Mouse (Mus musculus) MEL (cell line): ENCODE results near the gene Bnipl. TPM values are rescaled to one million over a fixed set of nuclear protein-coding genes. Genes with fewer than 3 reads are reported as not detected.

Experiments
- DNase-seq: peaks from one replicate; pipeline ENCODE4 v3.0.0; 2011; ENCODE audit warnings: low read depth, low spot score
- H3K27ac ChIP-seq: 2 replicates; pipeline ENCODE4 v1.5.1; 2012; ENCODE audit warnings: low read depth, mild to moderate bottlenecking, control low read depth, low read length, moderate library complexity; ENCODE audit not compliant: control insufficient read depth
- H3K27me3 ChIP-seq, 2 experiments: fragments of 150-350 bp in 1 of 2; sonication (generic) in 1 of 2; 2 replicates each; pipeline ENCODE4 v1.6.1; 2012; ENCODE audit warnings: low read length in 2 of 2, mild to moderate bottlenecking in 2 of 2, improper control_type of control experiment in 1 of 2, moderate library complexity in 1 of 2; ENCODE audit not compliant: insufficient read depth in 2 of 2, control insufficient read depth in 1 of 2
- H3K36me3 ChIP-seq, 2 experiments: 2 replicates each; pipeline ENCODE4 v1.6.1; 2012 to 2014; ENCODE audit warnings: low read length in 2 of 2, improper control_type of control experiment in 1 of 2, inconsistent platforms in 1 of 2, mild to moderate bottlenecking in 1 of 2; ENCODE audit not compliant: insufficient read depth in 2 of 2, control insufficient read depth in 1 of 2
- H3K4me1 ChIP-seq, 2 experiments: fragments of 150-350 bp in 1 of 2; sonication (generic) in 1 of 2; 2 replicates each; pipeline ENCODE4 v1.6.1; 2012; ENCODE audit warnings: low read length in 2 of 2, improper control_type of control experiment in 1 of 2, mild to moderate bottlenecking in 1 of 2; ENCODE audit not compliant: insufficient read depth in 2 of 2, control insufficient read depth in 1 of 2
- H3K4me3 ChIP-seq, 2 experiments: fragments of 150-350 bp in 1 of 2; sonication (generic) in 1 of 2; 2 replicates each; pipeline ENCODE4 v1.5.1; 2012; ENCODE audit warnings: low read depth in 2 of 2, low read length in 2 of 2, mild to moderate bottlenecking in 2 of 2, moderate library complexity in 2 of 2, control low read depth in 1 of 2, improper control_type of control experiment in 1 of 2; ENCODE audit not compliant: control insufficient read depth in 1 of 2, insufficient read depth in 1 of 2
- H3K79me2 ChIP-seq: 2 replicates; pipeline ENCODE4 v1.6.1; 2012; ENCODE audit warnings: mild to moderate bottlenecking, low read length, moderate library complexity; ENCODE audit not compliant: control insufficient read depth, poor library complexity, insufficient read depth
- H3K9ac ChIP-seq: 2 replicates; pipeline ENCODE4 v1.6.1; 2012; ENCODE audit warnings: low read depth, mild to moderate bottlenecking, control low read depth, low read length, moderate library complexity; ENCODE audit not compliant: control insufficient read depth, poor library complexity, severe bottlenecking
- H3K9me3 ChIP-seq: fragments of 150-350 bp; sonication (generic); replicated peaks from 2 replicates; pipeline ENCODE4 v1.6.1; 2012; ENCODE audit warnings: mild to moderate bottlenecking, low read length, improper control_type of control experiment, moderate library complexity; ENCODE audit not compliant: insufficient read depth
- CTCF ChIP-seq, 3 experiments: IDR thresholded peaks in 2 of 3; conservative IDR thresholded peaks in 1 of 3; 2 replicates each; pipeline ENCODE4 v1.5.1; 2011 to 2012; ENCODE audit warnings: low read length in 3 of 3, low read depth in 2 of 3, mild to moderate bottlenecking in 2 of 3, improper control_type of control experiment in 1 of 3, inconsistent platforms in 1 of 3, mixed read lengths in 1 of 3, moderate library complexity in 1 of 3; ENCODE audit not compliant: control insufficient read depth in 1 of 3, insufficient read depth in 1 of 3, poor library complexity in 1 of 3, severe bottlenecking in 1 of 3
- MEF2A ChIP-seq: IDR thresholded peaks from 2 replicates; pipeline ENCODE4 v1.6.1; 2014; ENCODE audit warnings: low read depth, mild to moderate bottlenecking, inconsistent platforms, low read length, improper control_type of control experiment; ENCODE audit not compliant: poor library complexity, insufficient replicate concordance, severe bottlenecking; ENCODE audit errors: extremely low read depth
- POLR2A ChIP-seq, 2 experiments: IDR thresholded peaks; 2 replicates each; pipeline ENCODE4 v1.6.1; 2011 to 2012; ENCODE audit warnings: low read length in 2 of 2, mild to moderate bottlenecking in 2 of 2, control low read depth in 1 of 2, improper control_type of control experiment in 1 of 2, low read depth in 1 of 2, moderate library complexity in 1 of 2; ENCODE audit not compliant: control insufficient read depth in 1 of 2, insufficient read depth in 1 of 2, poor library complexity in 1 of 2
- POLR2AphosphoS2 ChIP-seq: IDR thresholded peaks from 2 replicates; pipeline ENCODE4 v1.6.1; 2011; ENCODE audit warnings: low read length, improper control_type of control experiment
- POLR2AphosphoS5 ChIP-seq: IDR thresholded peaks from 2 replicates; pipeline ENCODE4 v1.6.1; 2012; ENCODE audit warnings: low read depth, borderline replicate concordance, mild to moderate bottlenecking, inconsistent platforms, low read length, moderate library complexity, mixed read lengths
- SIN3A ChIP-seq: IDR thresholded peaks from 2 replicates; pipeline ENCODE4 v1.6.1; 2012; ENCODE audit warnings: low read length, improper control_type of control experiment, inconsistent platforms
- TAL1 ChIP-seq: IDR thresholded peaks from 2 replicates; pipeline ENCODE4 v1.6.1; 2012; ENCODE audit warnings: mild to moderate bottlenecking, inconsistent platforms, low read length, moderate library complexity, mixed read lengths
- TBP ChIP-seq: IDR thresholded peaks from 2 replicates; pipeline ENCODE4 v1.8.0; 2011; ENCODE audit warnings: low read depth, low read length, improper control_type of control experiment
- TCF12 ChIP-seq: IDR thresholded peaks from 2 replicates; pipeline ENCODE4 v1.6.1; 2014; ENCODE audit warnings: low read depth, mild to moderate bottlenecking, inconsistent platforms, low read length, improper control_type of control experiment, moderate library complexity
- UBTF ChIP-seq: IDR thresholded peaks from 2 replicates; pipeline ENCODE4 v1.6.1; 2012; ENCODE audit warnings: low read depth, mild to moderate bottlenecking, inconsistent platforms, low read length, improper control_type of control experiment, moderate library complexity, borderline replicate concordance; ENCODE audit not compliant: insufficient read depth
- ZC3H11A ChIP-seq: IDR thresholded peaks from 2 replicates; pipeline ENCODE4 v1.6.1; 2012; ENCODE audit warnings: low read depth, mild to moderate bottlenecking, inconsistent platforms, low read length, improper control_type of control experiment
- ZNF384 ChIP-seq: IDR thresholded peaks from 2 replicates; pipeline ENCODE4 v1.6.1; 2012; ENCODE audit warnings: low read depth, mild to moderate bottlenecking, inconsistent platforms, low read length, improper control_type of control experiment
- polyA plus RNA-seq, 2 experiments: library from polyadenylated mRNA; stranded (reverse) in 1 of 2; unstranded in 1 of 2; fragments of >175 nt in 1 of 2; fragments of >200 nt in 1 of 2; gene quantifications; 2 replicates each; pipeline versions ENCODE4 v1.2.1 to v1.2.4; 2012; ENCODE audit warnings: low replicate concordance in 2 of 2, low read depth in 1 of 2; ENCODE audit not compliant: insufficient read length in 2 of 2, insufficient read depth in 1 of 2, missing spikeins in 1 of 2
- total RNA-seq: library from RNA; depleted of rRNA; stranded (reverse); fragments of 300-350 nt; gene quantifications from 2 replicates; pipeline ENCODE4 v1.2.3, GENCODE M21; 2012

Gene Bnipl
- total and polyA plus RNA-seq, 3 experiments, result 0.19 to 0.43 TPM; not detected in 1

DNA sequence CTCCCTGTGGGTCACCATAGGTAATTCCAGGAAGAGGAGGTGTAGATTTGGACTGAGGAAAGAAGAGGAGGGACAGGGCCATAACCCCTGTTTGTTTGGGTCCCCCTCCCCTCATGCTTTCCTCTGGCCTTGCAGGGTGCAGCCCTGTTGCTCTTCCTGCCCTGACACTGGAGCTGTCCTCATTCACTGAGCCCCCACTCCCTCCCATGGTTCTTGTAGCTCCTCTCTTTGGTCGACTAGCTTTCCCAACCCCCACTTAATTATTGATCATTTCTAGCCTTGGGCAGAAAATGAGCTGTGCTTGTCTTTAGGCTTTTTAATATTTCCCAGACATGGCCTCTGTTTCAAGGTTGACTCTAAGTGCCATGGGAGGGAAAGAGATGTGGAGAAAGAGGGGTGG is 33.1 kb upstream of the Bnipl start:
- no peaks in the 10 kb centered on the region for H3K27me3 ChIP-seq
- peak overlapping the region; percentile 77 to 86 for H3K4me3 ChIP-seq
- peaks cover 24 to 47% of the 10 kb centered on the region in 2 experiments for H3K4me1 ChIP-seq

DNA sequence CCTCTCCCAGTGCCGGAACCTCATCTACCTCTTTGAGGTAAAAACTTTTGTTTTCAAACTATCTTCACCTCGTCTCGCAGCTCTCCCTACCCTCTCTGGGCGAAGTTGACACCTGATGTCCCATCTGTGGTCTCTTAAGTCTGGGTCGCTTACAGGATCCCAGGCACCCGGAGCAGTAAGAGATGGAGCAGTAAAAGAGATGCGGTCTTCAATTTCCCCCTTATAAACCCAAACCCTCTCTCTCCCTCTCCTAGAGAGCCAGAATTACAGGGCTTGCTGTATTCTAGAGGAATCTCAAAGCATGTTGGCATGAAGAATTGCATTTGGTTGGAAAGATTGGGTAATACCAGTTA is 32.6 kb upstream of the Bnipl start:
- Histone ChIP-seq H3K9ac (peak overlapping the region; percentile 80), H3K4me3 (peak overlapping the region; percentile 77 to 86), H3K4me1 (peaks cover 24 to 50% of the 10 kb centered on the region in 2 experiments), H3K27me3 (no peaks in the 10 kb centered on the region), H3K36me3 (peaks cover 7 to 47% of the 10 kb centered on the region in 2 experiments), H3K9me3 (no peaks in the 10 kb centered on the region), H3K79me2 (peaks cover 52% of the 10 kb centered on the region), H3K27ac (peak overlapping the region; percentile 89)
- TF ChIP-seq CTCF (IDR thresholded peaks at IDR 0.05 in 2 of 3, conservative IDR thresholded peaks at IDR 0.05 in 1 of 3; ENCODE audit: control insufficient read depth in 1 of 3, insufficient read depth in 1 of 3, low read depth in 2 of 3, low read length in 3 of 3, poor library complexity in 1 of 3, severe bottlenecking in 1 of 3) (0 out of 6 replicates have a peak, but pooled peaks of 1 of the 3 experiments have one; percentile 8), ZC3H11A (no peak)
- no peak for DNase-seq

More for the DNA sequence above, 33.1 kb upstream of the Bnipl start:
- peaks cover 9 to 48% of the 10 kb centered on the region in 2 experiments for H3K36me3 ChIP-seq
- DNase-seq, result no peak
- H3K9ac ChIP-seq, result peak overlapping the region; percentile 80
- H3K9me3 ChIP-seq, result no peaks in the 10 kb centered on the region
- no peak overlapping the region for H3K27ac ChIP-seq
- no peak for TF ChIP-seq POLR2A (IDR thresholded peaks at IDR 0.05; ENCODE audit: control insufficient read depth in 1 of 2, insufficient read depth in 1 of 2, low read depth in 1 of 2, low read length in 2 of 2, poor library complexity in 1 of 2)
- TF ChIP-seq MEF2A, result no peak
- no peak for TF ChIP-seq TCF12
- TF ChIP-seq ZNF384, result no peak
- no peak for TF ChIP-seq POLR2AphosphoS2
- TF ChIP-seq ZC3H11A, result no peak
- peaks cover 51% of the 10 kb centered on the region for H3K79me2 ChIP-seq

DNA sequence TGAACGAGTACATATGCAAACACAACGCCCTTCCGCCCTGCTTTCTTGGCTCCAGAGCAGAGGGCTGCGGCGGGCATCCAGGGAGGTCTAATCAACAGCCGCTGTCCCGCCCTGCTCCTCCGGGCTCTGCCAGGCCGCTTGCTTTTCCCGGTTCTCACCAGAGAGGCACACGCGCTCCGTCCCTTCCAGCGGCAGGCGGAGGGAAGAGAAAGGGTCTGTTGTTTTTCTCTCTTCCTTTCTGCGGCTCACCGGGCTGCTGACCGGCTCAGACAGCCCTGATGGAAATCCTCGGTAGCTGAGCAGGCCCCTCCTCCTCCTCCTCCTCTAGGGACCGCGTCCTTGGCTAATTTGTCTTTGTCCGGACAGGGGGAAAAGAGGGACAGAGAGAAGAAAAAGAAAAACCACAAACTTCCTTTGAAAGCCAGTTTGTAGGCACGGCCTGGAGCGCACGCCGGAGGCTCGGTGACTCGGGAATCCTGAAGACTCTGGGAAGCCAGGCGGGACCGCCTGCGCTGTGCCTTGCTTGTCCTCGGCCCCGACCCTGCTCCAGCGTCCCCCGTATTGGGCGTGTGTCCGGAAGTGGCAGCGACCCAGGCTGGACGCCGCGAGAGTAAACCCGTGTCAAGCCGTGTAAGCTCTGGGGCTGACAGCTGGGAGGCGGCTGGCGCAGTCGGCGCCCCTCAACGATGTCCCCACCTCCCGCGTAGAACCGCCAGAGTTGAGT is 32.0 kb upstream of the Bnipl start:
- Histone ChIP-seq H3K9me3 (no peaks in the 10 kb centered on the region), H3K27me3 (no peaks in the 10 kb centered on the region), H3K9ac (peak overlapping the region; percentile 80), H3K4me3 (peak overlapping the region; percentile 77 to 86), H3K36me3 (peaks cover 3 to 52% of the 10 kb centered on the region in 2 experiments), H3K27ac (peak overlapping the region; percentile 89), H3K4me1 (peaks cover 26 to 55% of the 10 kb centered on the region in 2 experiments), H3K79me2 (peaks cover 52% of the 10 kb centered on the region)
- TF ChIP-seq SIN3A (no peak), POLR2AphosphoS5 (0 out of 2 replicates have a peak, but pooled peaks have one; percentile 11), UBTF (peak; percentile 98), TAL1 (no peak), TBP (0 out of 2 replicates have a peak, but pooled peaks have one; percentile 79), POLR2A (IDR thresholded peaks at IDR 0.05; ENCODE audit: control insufficient read depth in 1 of 2, insufficient read depth in 1 of 2, low read depth in 1 of 2, low read length in 2 of 2, poor library complexity in 1 of 2) (peak in 1 of 2 experiments; percentile 61; a peak in 1 of 4 replicates)
- peak; percentile 93 for DNase-seq
